Mouse (Mus musculus): ENCODE measurements around the gene 4930404H24Rik. TPM values are rescaled to one million over a fixed set of nuclear protein-coding genes. Genes with fewer than 3 reads are reported as not detected.

Gene 4930404H24Rik
- total RNA-seq (2021) = not detected

GRCm38 (mm10) chr2:153492573-153493392 lies at the start of gene 4930404H24Rik:
4930404H24Rik (plus strand) TSS chr2:153492790.
- peak; percentile 78 to 83 for DNase-seq (ENCODE audit: low spot score in 2 of 2)
- intact Hi-C loops (cut with DNase I) = loop anchor here (1.0 to 5.0 kb wide), 2 partner anchors 35 to 48 kb away; partner anchors contain the start of gene Nol4l

GRCm38 (mm10) chr2:153443434-153444240 lies 49.0 kb upstream of the 4930404H24Rik start:
- peak; percentile 49 to 51 for DNase-seq (ENCODE audit: low spot score in 2 of 2)
- intact Hi-C loops (cut with DNase I) = loop anchor here (1.0 to 5.0 kb wide), 2 partner anchors 49 to 96 kb away; partner anchors contain the start of genes 4930404H24Rik and Asxl1

- peak; percentile 57 to 72 for DNase-seq (ENCODE audit: low spot score in 2 of 2)
- intact Hi-C loops (cut with DNase I) = loop anchor here (1.0 to 5.0 kb wide), 3 partner anchors 32 to 97 kb away; partner anchors contain the start of genes 4930404H24Rik and Asxl1
Measured at GRCm38 (mm10) chr2:153444254-153445136, 48.1 kb upstream of the 4930404H24Rik start.

- intact Hi-C loops (cut with DNase I) = loop anchor here (5.0 kb wide), 1 partner anchor 33 kb away; no protein-coding TSS in a partner anchor
Measured at GRCm38 (mm10) chr2:153445137-153446016, 47.2 kb upstream of the 4930404H24Rik start.

GRCm38 (mm10) chr2:153446017-153446408 lies 46.6 kb upstream of the 4930404H24Rik start:
- intact Hi-C loops (cut with DNase I) = loop anchor here (5.0 kb wide), 1 partner anchor 34 kb away; no protein-coding TSS in a partner anchor
- DNase-seq (ENCODE audit: low spot score in 2 of 2) = peak in 1 of 2 experiments; percentile 56

More at GRCm38 (mm10) chr2:153445137-153446016, 47.2 kb upstream of the 4930404H24Rik start:
- DNase-seq (ENCODE audit: low spot score in 2 of 2) = peak in 1 of 2 experiments; percentile 35

GRCm38 (mm10) chr2:153446476-153446875 lies 46.1 kb upstream of the 4930404H24Rik start:
- intact Hi-C loops (cut with DNase I) = loop anchor here (5.0 kb wide), 1 partner anchor 34 kb away; no protein-coding TSS in a partner anchor
- no peak for DNase-seq (ENCODE audit: low spot score in 2 of 2)

GRCm38 (mm10) chr2:153447719-153448118 lies 44.9 kb upstream of the 4930404H24Rik start:
- DNase-seq (ENCODE audit: low spot score in 2 of 2) = no peak
- intact Hi-C loops (cut with DNase I) = loop anchor here (5.0 kb wide), 1 partner anchor 35 kb away; no protein-coding TSS in a partner anchor

GRCm38 (mm10) chr2:153448519-153448918 lies 44.1 kb upstream of the 4930404H24Rik start:
- DNase-seq (ENCODE audit: low spot score in 2 of 2) = no peak
- intact Hi-C loops (cut with DNase I) = loop anchor here (5.0 kb wide), 1 partner anchor 36 kb away; no protein-coding TSS in a partner anchor

GRCm38 (mm10) chr2:153453961-153454759 lies 38.4 kb upstream of the 4930404H24Rik start:
- no peak for DNase-seq (ENCODE audit: low spot score in 2 of 2)
- intact Hi-C loops (cut with DNase I) = no loop called here

- intact Hi-C loops (cut with DNase I) = no loop called here
- no peak for DNase-seq (ENCODE audit: low spot score in 2 of 2)
Measured at GRCm38 (mm10) chr2:153454841-153455506, 37.6 kb upstream of the 4930404H24Rik start.

GRCm38 (mm10) chr2:153457467-153457866 lies 35.1 kb upstream of the 4930404H24Rik start:
- DNase-seq (ENCODE audit: low spot score in 2 of 2) = no peak
- intact Hi-C loops (cut with DNase I) = no loop called here

- no peak for DNase-seq (ENCODE audit: low spot score in 2 of 2)
- intact Hi-C loops (cut with DNase I) = no loop called here
Measured at GRCm38 (mm10) chr2:153458022-153458441, 34.6 kb upstream of the 4930404H24Rik start.

- intact Hi-C loops (cut with DNase I) = no loop called here
- no peak for DNase-seq (ENCODE audit: low spot score in 2 of 2)
Measured at GRCm38 (mm10) chr2:153463257-153463656, 29.3 kb upstream of the 4930404H24Rik start.

- no peak for DNase-seq (ENCODE audit: low spot score in 2 of 2)
- intact Hi-C loops (cut with DNase I) = no loop called here
Measured at GRCm38 (mm10) chr2:153467372-153467771, 25.2 kb upstream of the 4930404H24Rik start.

GRCm38 (mm10) chr2:153469317-153469716 lies 23.3 kb upstream of the 4930404H24Rik start:
- no peak for DNase-seq (ENCODE audit: low spot score in 2 of 2)
- intact Hi-C loops (cut with DNase I) = no loop called here

- peak in 1 of 2 experiments; percentile 46 for DNase-seq (ENCODE audit: low spot score in 2 of 2)
- intact Hi-C loops (cut with DNase I) = no loop called here
Measured at GRCm38 (mm10) chr2:153469764-153470163, 22.8 kb upstream of the 4930404H24Rik start.

All from left cerebral cortex, postnatal 36 days (tissue).